Mouse (Mus musculus): ENCODE data around the gene Tmem265. TPM values are rescaled to one million over a fixed set of nuclear protein-coding genes. Genes with fewer than 3 reads are reported as not detected.

Gene Tmem265
- polyA plus RNA-seq (2017; shearing (Covaris generic)) = 14.8 TPM

GRCm38 (mm10) chr7:127561340-127561858 is at the start of gene Tmem265:
Gene Tmem265, plus strand, starts transcription at chr7:127561390.

GRCm38 (mm10) chr7:127511808-127512230 is 49.4 kb upstream of the Tmem265 start, which contains the start of gene Srcap:
Gene Srcap, plus strand, starts transcription at chr7:127511983.

GRCm38 (mm10) chr7:127519284-127519683 is 41.9 kb upstream of the Tmem265 start, which contains the start of gene Gm42715:
Gene Gm42715, plus strand, starts transcription at chr7:127519584.

GRCm38 (mm10) chr7:127572895-127573471 is 11.8 kb downstream of the Tmem265 start, which contains the start of gene Phkg2:
Gene Phkg2, plus strand, starts transcription at chr7:127573340.

GRCm38 (mm10) chr7:127588011-127588871 is 27.1 kb downstream of the Tmem265 start, which contains the start of the genes Ccdc189 and Rnf40:
Gene Ccdc189, minus strand, starts transcription at chr7:127588595.
Gene Rnf40, plus strand, starts transcription at chr7:127588767.

GRCm38 (mm10) chr7:127614891-127615843 is 54.0 kb downstream of the Tmem265 start, which contains the start of gene Zfp629:
Gene Zfp629, minus strand, starts transcription at chr7:127615797.

Other genes with a start within 250 kb of the Tmem265 start
- gene Zfp768, start 215.8 kb upstream of the Tmem265 start, polyA plus RNA-seq (2017; shearing (Covaris generic)) = 0.35 TPM
- 24.7 TPM for gene Zfp747, start 185.3 kb upstream of the Tmem265 start, polyA plus RNA-seq (2017; shearing (Covaris generic))
- 9.9 TPM for gene 9130019O22Rik, start 174.2 kb upstream of the Tmem265 start, polyA plus RNA-seq (2017; shearing (Covaris generic))
- 6.4 TPM for gene E430018J23Rik, start 167.8 kb upstream of the Tmem265 start, polyA plus RNA-seq (2017; shearing (Covaris generic))
- 17.3 TPM for gene Zfp764, start 154.6 kb upstream of the Tmem265 start, polyA plus RNA-seq (2017; shearing (Covaris generic))
- 48.9 TPM for gene Zfp688, start 139.3 kb upstream of the Tmem265 start, polyA plus RNA-seq (2017; shearing (Covaris generic))
- gene Zfp689, start 112.2 kb upstream of the Tmem265 start, polyA plus RNA-seq (2017; shearing (Covaris generic)) = 11.8 TPM
- 141 TPM for gene Prr14, start 101.8 kb upstream of the Tmem265 start, polyA plus RNA-seq (2017; shearing (Covaris generic))
- gene Fbrs, start 82.2 kb upstream of the Tmem265 start, polyA plus RNA-seq (2017; shearing (Covaris generic)) = 9.0 TPM
- gene Srcap, start 49.4 kb upstream of the Tmem265 start, polyA plus RNA-seq (2017; shearing (Covaris generic)) = 81.0 TPM
- gene Gm42715, start 41.8 kb upstream of the Tmem265 start, polyA plus RNA-seq (2017; shearing (Covaris generic)) = 10.2 TPM
- gene Phkg2, start 11.9 kb downstream of the Tmem265 start, polyA plus RNA-seq (2017; shearing (Covaris generic)) = 112 TPM
- 0.48 TPM for gene Ccdc189, start 27.2 kb downstream of the Tmem265 start, polyA plus RNA-seq (2017; shearing (Covaris generic))
- 154 TPM for gene Rnf40, start 27.4 kb downstream of the Tmem265 start, polyA plus RNA-seq (2017; shearing (Covaris generic))
- 2.3 TPM for gene Zfp629, start 54.4 kb downstream of the Tmem265 start, polyA plus RNA-seq (2017; shearing (Covaris generic))
- 8.8 TPM for gene Bcl7c, start 147.5 kb downstream of the Tmem265 start, polyA plus RNA-seq (2017; shearing (Covaris generic))
- not detected for gene Ctf1, start 151.3 kb downstream of the Tmem265 start, polyA plus RNA-seq (2017; shearing (Covaris generic))
- not detected for gene Ctf2, start 170.8 kb downstream of the Tmem265 start, polyA plus RNA-seq (2017; shearing (Covaris generic))
- gene Fbxl19, start 183.2 kb downstream of the Tmem265 start, polyA plus RNA-seq (2017; shearing (Covaris generic)) = 0.87 TPM
- 31.0 TPM for gene Orai3, start 208.4 kb downstream of the Tmem265 start, polyA plus RNA-seq (2017; shearing (Covaris generic))
- gene Setd1a, start 215.3 kb downstream of the Tmem265 start, polyA plus RNA-seq (2017; shearing (Covaris generic)) = 1.8 TPM
- gene Gm49388, start 224.2 kb downstream of the Tmem265 start, polyA plus RNA-seq (2017; shearing (Covaris generic)) = not detected
- gene Hsd3b7, start 239.2 kb downstream of the Tmem265 start, polyA plus RNA-seq (2017; shearing (Covaris generic)) = 2.5 TPM

Measured in CD4-positive, CD25-positive, alpha-beta regulatory T cell, adult 9 weeks (primary cell).